Comparison of ENCODE assay signal across 15 mouse cellular contexts in genomic region chr17:29057361-29057890, GRCm38 (mm10). TPM values are rescaled to one million over a fixed set of nuclear protein-coding genes. Genes with fewer than 3 reads are reported as not detected.
A peak's percentile ranks its signal among the peaks of the same experiment; 100 is the strongest.
DNase-seq lines count a peak whose midpoint lies in the region; ATAC-seq lines count a peak whose summit lies in the region.
"Had no signal": no experiment of that assay in that cellular context is flagged by ENCODE, and none has a peak within 500 bp of the region (broad histone marks: within the 10 kb centered on the region; RNA-seq: fewer than 3 reads in every experiment).

No protein-coding gene starts in this region.

- no peak for ATAC-seq in heart, embryonic 12.5 days (ENCODE audit: insufficient number of reproducible peaks, low FRiP score)
- no peak for ATAC-seq in midbrain, embryonic 12.5 days (ENCODE audit: low FRiP score, low read depth)
- ATAC-seq in midbrain, embryonic 14.5 days (ENCODE audit: low FRiP score, low TSS enrichment), result no peak
- ATAC-seq in embryonic facial prominence, embryonic 15.5 days (ENCODE audit: insufficient number of reproducible peaks, low FRiP score, low TSS enrichment, low read depth), result no peak

- peaks cover 52% of the 10 kb centered on the region for H3K4me1 ChIP-seq in heart, embryonic 10.5 days
- peaks cover 56% of the 10 kb centered on the region for H3K4me1 ChIP-seq in heart, embryonic 12.5 days (replicated peaks)
- H3K4me1 ChIP-seq in midbrain, embryonic 12.5 days, result peaks cover 16% of the 10 kb centered on the region
- peaks cover 12% of the 10 kb centered on the region for H3K4me1 ChIP-seq in midbrain, embryonic 14.5 days (ENCODE audit: control insufficient read depth, insufficient read depth, low read length)
- H3K4me1 ChIP-seq in embryonic facial prominence, embryonic 15.5 days, result peaks cover 59% of the 10 kb centered on the region

- no peak overlapping the region for H3K4me2 ChIP-seq in heart, embryonic 12.5 days
- no peak overlapping the region for H3K4me2 ChIP-seq in midbrain, embryonic 12.5 days (replicated peaks)
- no peak overlapping the region for H3K4me2 ChIP-seq in midbrain, embryonic 14.5 days (ENCODE audit: low read length)
- H3K4me2 ChIP-seq in embryonic facial prominence, embryonic 15.5 days (replicated peaks), result no peak overlapping the region
- H3K4me2 ChIP-seq: heart, embryonic 11.5 days; midbrain, embryonic 13.5 days had no signal

- H3K9ac ChIP-seq in heart, embryonic 12.5 days, result no peak overlapping the region
- no peak overlapping the region for H3K9ac ChIP-seq in midbrain, embryonic 12.5 days (replicated peaks)
- no peak overlapping the region for H3K9ac ChIP-seq in midbrain, embryonic 14.5 days (replicated peaks; ENCODE audit: low read length)
- H3K9ac ChIP-seq in embryonic facial prominence, embryonic 15.5 days, result no peak overlapping the region
- H3K9ac ChIP-seq: hindbrain, embryonic 15.5 days; midbrain, embryonic 13.5 days; neural tube, embryonic 12.5 days had no signal

- H3K4me3 ChIP-seq in heart, embryonic 10.5 days, result no peak overlapping the region
- H3K4me3 ChIP-seq in heart, embryonic 12.5 days, result no peak overlapping the region
- no peak overlapping the region for H3K4me3 ChIP-seq in midbrain, embryonic 12.5 days
- no peak overlapping the region for H3K4me3 ChIP-seq in midbrain, embryonic 14.5 days (replicated peaks; ENCODE audit: low read depth, low read length)
- no peak overlapping the region for H3K4me3 ChIP-seq in embryonic facial prominence, embryonic 15.5 days (replicated peaks)
- H3K4me3 ChIP-seq: erythroblast, embryonic 14.5 days; hindbrain, embryonic 15.5 days; midbrain, embryonic 13.5 days; neural tube, embryonic 12.5 days had no signal

- no peaks in the 10 kb centered on the region for H3K27me3 ChIP-seq in heart, embryonic 10.5 days (ENCODE audit: insufficient read depth, poor library complexity, severe bottlenecking)
- H3K27me3 ChIP-seq in heart, embryonic 12.5 days (replicated peaks), result no peaks in the 10 kb centered on the region
- H3K27me3 ChIP-seq in midbrain, embryonic 12.5 days, result no peaks in the 10 kb centered on the region
- no peaks in the 10 kb centered on the region for H3K27me3 ChIP-seq in midbrain, embryonic 14.5 days (ENCODE audit: control insufficient read depth, insufficient read depth, low read length)
- no peaks in the 10 kb centered on the region for H3K27me3 ChIP-seq in embryonic facial prominence, embryonic 15.5 days
- H3K27me3 ChIP-seq: hindbrain, embryonic 15.5 days; midbrain, embryonic 13.5 days; neural tube, embryonic 12.5 days had no signal

- 85% methylated on average over 11 of the region's 11 CpGs for WGBS in heart, embryonic 10.5 days
- 80% methylated on average over 11 of the region's 11 CpGs for WGBS in heart, embryonic 12.5 days
- WGBS in midbrain, embryonic 12.5 days, result 85% methylated on average over 11 of the region's 11 CpGs
- WGBS in midbrain, embryonic 14.5 days, result 85% methylated on average over 11 of the region's 11 CpGs
- 70% methylated on average over 11 of the region's 11 CpGs for WGBS in embryonic facial prominence, embryonic 15.5 days

- DNase-seq in heart, embryonic 10.5 days (ENCODE audit: low spot score), result no peak
- no peak for DNase-seq in midbrain, embryonic 14.5 days
- no peak for DNase-seq in adrenal gland, postnatal 14 days
- no peak for DNase-seq in right cerebral cortex, postnatal 10 days (ENCODE audit: low spot score in 2 of 2)
- DNase-seq: kidney, postnatal 14 days; right cerebral cortex, postnatal 25 days had no signal

- H3K27ac ChIP-seq in heart, embryonic 10.5 days, result peak overlapping the region; percentile 13; the same call in 1 of the 2 replicates
- H3K27ac ChIP-seq in heart, embryonic 12.5 days (ENCODE audit: poor library complexity, severe bottlenecking), result no peak overlapping the region
- peak overlapping the region; percentile 10; the same call in 1 of the 2 replicates for H3K27ac ChIP-seq in midbrain, embryonic 12.5 days (replicated peaks)
- H3K27ac ChIP-seq in midbrain, embryonic 14.5 days (replicated peaks; ENCODE audit: low read depth, low read length), result no peak overlapping the region
- H3K27ac ChIP-seq in embryonic facial prominence, embryonic 15.5 days (replicated peaks), result peak overlapping the region; percentile 68; the same call in 1 of the 2 replicates
- H3K27ac ChIP-seq: neural tube, embryonic 12.5 days had no signal

- H3K36me3 ChIP-seq in heart, embryonic 10.5 days, result no peaks in the 10 kb centered on the region
- H3K36me3 ChIP-seq in heart, embryonic 12.5 days, result no peaks in the 10 kb centered on the region
- no peaks in the 10 kb centered on the region for H3K36me3 ChIP-seq in midbrain, embryonic 12.5 days
- H3K36me3 ChIP-seq in midbrain, embryonic 14.5 days (ENCODE audit: control insufficient read depth, insufficient read depth, low read length), result no peaks in the 10 kb centered on the region
- no peaks in the 10 kb centered on the region for H3K36me3 ChIP-seq in embryonic facial prominence, embryonic 15.5 days
- H3K36me3 ChIP-seq: hindbrain, embryonic 15.5 days; midbrain, embryonic 13.5 days; neural tube, embryonic 12.5 days had no signal

- H3K9me3 ChIP-seq in heart, embryonic 10.5 days, result no peaks in the 10 kb centered on the region
- no peaks in the 10 kb centered on the region for H3K9me3 ChIP-seq in heart, embryonic 12.5 days (replicated peaks)
- H3K9me3 ChIP-seq in midbrain, embryonic 12.5 days, result no peaks in the 10 kb centered on the region
- H3K9me3 ChIP-seq in midbrain, embryonic 14.5 days (ENCODE audit: control insufficient read depth, low read length), result no peaks in the 10 kb centered on the region
- no peaks in the 10 kb centered on the region for H3K9me3 ChIP-seq in embryonic facial prominence, embryonic 15.5 days (replicated peaks)
- H3K9me3 ChIP-seq: hindbrain, embryonic 15.5 days; midbrain, embryonic 13.5 days; neural tube, embryonic 12.5 days had no signal

RNA-seq across cellular contexts. Expression of gene Srsf3, which starts 25.0 kb away (rescaled TPM):
- 433 and 498 TPM in 2 replicates for polyA plus RNA-seq in heart, embryonic 10.5 days (2016; fragmentation: Nextera tagmentation; extraction: Ambion mirVana)
- polyA plus RNA-seq in heart, embryonic 12.5 days (2016; fragmentation: Nextera tagmentation; extraction: Ambion mirVana), result 406 and 412 TPM in 2 replicates
- polyA plus RNA-seq in midbrain, embryonic 12.5 days (2016; fragmentation: Nextera tagmentation; extraction: Ambion mirVana), result 730 and 734 TPM in 2 replicates
- 486 and 559 TPM in 2 replicates for polyA plus RNA-seq in midbrain, embryonic 14.5 days (2014; fragmentation: Nextera tagmentation; extraction: Ambion mirVana)
- polyA plus RNA-seq in embryonic facial prominence, embryonic 15.5 days (2015; fragmentation: Nextera tagmentation; extraction: Ambion mirVana), result 485 and 487 TPM in 2 replicates
- 167 and 224 TPM in 2 replicates for total RNA-seq in adrenal gland, postnatal 14 days (2021)

RNA-seq across cellular contexts. Expression of gene Cdkn1a, which starts 33.4 kb away (rescaled TPM):
- polyA plus RNA-seq in heart, embryonic 10.5 days (2016; fragmentation: Nextera tagmentation; extraction: Ambion mirVana), result 31.3 and 33.1 TPM in 2 replicates
- polyA plus RNA-seq in heart, embryonic 12.5 days (2016; fragmentation: Nextera tagmentation; extraction: Ambion mirVana), result 43.2 and 45.3 TPM in 2 replicates
- polyA plus RNA-seq in midbrain, embryonic 12.5 days (2016; fragmentation: Nextera tagmentation; extraction: Ambion mirVana), result 23.5 and 24.8 TPM in 2 replicates
- 80.8 and 109 TPM in 2 replicates for polyA plus RNA-seq in midbrain, embryonic 14.5 days (2014; fragmentation: Nextera tagmentation; extraction: Ambion mirVana)
- 347 and 357 TPM in 2 replicates for polyA plus RNA-seq in embryonic facial prominence, embryonic 15.5 days (2015; fragmentation: Nextera tagmentation; extraction: Ambion mirVana)
- 126 and 202 TPM in 2 replicates for total RNA-seq in adrenal gland, postnatal 14 days (2021)

RNA-seq across cellular contexts. Expression of gene Stk38, which starts 49.6 kb away (rescaled TPM):
- 92.2 and 93.7 TPM in 2 replicates for polyA plus RNA-seq in heart, embryonic 10.5 days (2016; fragmentation: Nextera tagmentation; extraction: Ambion mirVana)
- polyA plus RNA-seq in heart, embryonic 12.5 days (2016; fragmentation: Nextera tagmentation; extraction: Ambion mirVana), result 91.0 and 94.3 TPM in 2 replicates
- 150 and 151 TPM in 2 replicates for polyA plus RNA-seq in midbrain, embryonic 12.5 days (2016; fragmentation: Nextera tagmentation; extraction: Ambion mirVana)
- 74.8 and 102 TPM in 2 replicates for polyA plus RNA-seq in midbrain, embryonic 14.5 days (2014; fragmentation: Nextera tagmentation; extraction: Ambion mirVana)
- 111 and 122 TPM in 2 replicates for polyA plus RNA-seq in embryonic facial prominence, embryonic 15.5 days (2015; fragmentation: Nextera tagmentation; extraction: Ambion mirVana)
- total RNA-seq in adrenal gland, postnatal 14 days (2021), result 55.0 and 73.5 TPM in 2 replicates

RNA-seq across cellular contexts. Expression of gene Rab44, which starts 56.5 kb away (rescaled TPM):
- 0.23 and 0.48 TPM in 2 replicates for polyA plus RNA-seq in heart, embryonic 10.5 days (2016; fragmentation: Nextera tagmentation; extraction: Ambion mirVana)
- 0.13 TPM in 1 of 2 replicates, not detected in the other for polyA plus RNA-seq in heart, embryonic 12.5 days (2016; fragmentation: Nextera tagmentation; extraction: Ambion mirVana)
- polyA plus RNA-seq in midbrain, embryonic 12.5 days (2016; fragmentation: Nextera tagmentation; extraction: Ambion mirVana), result 0.29 TPM in 1 of 2 replicates, not detected in the other
- polyA plus RNA-seq in midbrain, embryonic 14.5 days (2014; fragmentation: Nextera tagmentation; extraction: Ambion mirVana), result 0.20 TPM in 1 of 2 replicates, not detected in the other
- polyA plus RNA-seq in embryonic facial prominence, embryonic 15.5 days (2015; fragmentation: Nextera tagmentation; extraction: Ambion mirVana), result 3.4 and 4.5 TPM in 2 replicates
- total RNA-seq in adrenal gland, postnatal 14 days (2021), result 0.33 and 0.38 TPM in 2 replicates
- polyA plus RNA-seq: heart, embryonic 11.5 days; limb, embryonic 11.5 days; midbrain, embryonic 13.5 days had no signal

Comparison
In these comparisons a context has a peak if more than half of its experiments do, and no peak if none do; other contexts are left out.
1. H3K27ac ChIP-seq: peak in heart, embryonic 10.5 days (single experiment), midbrain, embryonic 12.5 days (single experiment) and embryonic facial prominence, embryonic 15.5 days (single experiment); none in heart, embryonic 12.5 days (single experiment) and midbrain, embryonic 14.5 days (single experiment).